Mouse (Mus musculus) ES-Bruce4 (cell line): ENCODE measurements around the gene Wdr20rt. TPM values are rescaled to one million over a fixed set of nuclear protein-coding genes. Genes with fewer than 3 reads are reported as not detected.
A peak's percentile ranks its signal among the peaks of the same experiment; 100 is the strongest.

Source experiments
- H3K27ac ChIP-seq: 2 replicates; pipeline ENCODE4 v1.5.1; 2012; ENCODE audit warnings: low read length, inconsistent platforms; ENCODE audit not compliant: insufficient read depth
- H3K27me3 ChIP-seq: 2 replicates; pipeline ENCODE4 v1.6.1; 2012; ENCODE audit warnings: mild to moderate bottlenecking, low read length, inconsistent platforms; ENCODE audit not compliant: control insufficient read depth, poor library complexity, insufficient read depth, severe bottlenecking
- H3K36me3 ChIP-seq: 2 replicates; pipeline ENCODE4 v1.6.1; 2012; ENCODE audit warnings: inconsistent platforms, mild to moderate bottlenecking, low read length, moderate library complexity; ENCODE audit not compliant: control insufficient read depth, poor library complexity, insufficient read depth, severe bottlenecking
- H3K4me1 ChIP-seq: one replicate; pipeline ENCODE4 v1.8.1; 2011; ENCODE audit warnings: low read length; ENCODE audit not compliant: control insufficient read depth, insufficient read depth
- H3K4me3 ChIP-seq: 2 replicates; pipeline ENCODE4 v1.5.1; 2011; ENCODE audit warnings: low read depth, mild to moderate bottlenecking, low read length
- H3K9ac ChIP-seq: 2 replicates; pipeline ENCODE4 v1.6.1; 2012; ENCODE audit warnings: low read depth, mild to moderate bottlenecking, inconsistent platforms; ENCODE audit not compliant: poor library complexity, severe bottlenecking
- H3K9me3 ChIP-seq: replicated peaks from 2 replicates; pipeline ENCODE4 v1.6.1; 2012; ENCODE audit warnings: mild to moderate bottlenecking, low read length, inconsistent platforms; ENCODE audit not compliant: control insufficient read depth, poor library complexity, insufficient read depth, severe bottlenecking
- CTCF ChIP-seq: IDR thresholded peaks from one replicate; pipeline ENCODE4 v1.8.1; 2011; ENCODE audit warnings: low read depth, low read length
- EP300 ChIP-seq: IDR thresholded peaks from 2 replicates; pipeline ENCODE4 v1.6.1; 2011; ENCODE audit warnings: low read depth, low read length; ENCODE audit not compliant: insufficient read depth
- POLR2A ChIP-seq: IDR thresholded peaks from one replicate; pipeline ENCODE4 v1.8.1; 2011; ENCODE audit warnings: low read length; ENCODE audit not compliant: insufficient read depth
- polyA plus RNA-seq: library from polyadenylated mRNA; stranded (reverse); fragments of >200 nt; gene quantifications from 2 replicates; pipeline ENCODE4 v1.2.4, GENCODE M21; 2011; ENCODE audit warnings: low read depth; ENCODE audit not compliant: missing spikeins, insufficient read depth, insufficient read length

Wdr20rt gene
- polyA plus RNA-seq, result 0.30 TPM in 1 of 2 replicates, not detected in the other

GRCm38 (mm10) chr12:65225467-65225945 lies at the start of gene Wdr20rt:
TSS of gene Wdr20rt (plus strand) at chr12:65225517.
- H3K36me3 ChIP-seq, result no peaks in the 10 kb centered on the region
- H3K4me3 ChIP-seq, result peak within 1 kb of the TSS; percentile 25
- no peak within 1 kb of the TSS for H3K27ac ChIP-seq
- TF ChIP-seq EP300 (no peak), POLR2A (no peak), CTCF (no peak)
- no peak within 1 kb of the TSS for H3K9ac ChIP-seq
- no peaks in the 10 kb centered on the region for H3K27me3 ChIP-seq
- no peaks in the 10 kb centered on the region for H3K4me1 ChIP-seq
- no peaks in the 10 kb centered on the region for H3K9me3 ChIP-seq

DNA sequence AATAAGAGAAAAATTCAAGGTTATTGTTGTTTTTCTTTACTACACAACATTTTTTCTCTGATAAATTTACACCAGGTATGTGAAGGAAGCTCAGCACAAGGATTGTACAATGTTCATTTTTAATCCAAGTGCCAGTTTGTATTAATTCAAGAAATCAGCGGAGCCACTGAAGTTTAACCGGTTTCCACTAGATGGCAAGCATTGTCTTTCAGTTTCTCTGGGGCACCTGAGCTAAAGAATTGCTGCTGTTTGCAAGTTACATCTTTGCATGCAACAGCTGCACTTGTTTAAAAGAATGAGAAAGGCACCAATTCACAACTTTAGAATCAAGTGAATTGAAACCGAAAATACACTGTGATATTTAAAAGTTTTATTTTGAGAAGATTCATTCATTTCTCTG lies 38.0 kb upstream of the Wdr20rt start:
- Histone ChIP-seq H3K9me3 (peaks cover 5% of the 10 kb centered on the region; the same call in 1 of the 2 replicates), H3K4me1 (no peaks in the 10 kb centered on the region), H3K9ac (no peak overlapping the region), H3K27me3 (no peaks in the 10 kb centered on the region), H3K4me3 (no peak overlapping the region), H3K27ac (no peak overlapping the region), H3K36me3 (no peaks in the 10 kb centered on the region)
- TF ChIP-seq EP300 (no peak), CTCF (no peak), POLR2A (no peak)

- Histone ChIP-seq H3K27ac (no peak overlapping the region), H3K27me3 (no peaks in the 10 kb centered on the region), H3K9me3 (no peaks in the 10 kb centered on the region), H3K4me3 (no peak overlapping the region), H3K9ac (no peak overlapping the region), H3K36me3 (no peaks in the 10 kb centered on the region), H3K4me1 (no peaks in the 10 kb centered on the region)
- TF ChIP-seq EP300 (no peak), CTCF (no peak), POLR2A (no peak)
Measured at GRCm38 (mm10) chr12:65189213-65189612, 36.1 kb upstream of the Wdr20rt start.

GRCm38 (mm10) chr12:65194003-65194530 lies 31.2 kb upstream of the Wdr20rt start:
- H3K27me3 ChIP-seq, result no peaks in the 10 kb centered on the region
- no peaks in the 10 kb centered on the region for H3K4me1 ChIP-seq
- H3K4me3 ChIP-seq, result no peak overlapping the region
- no peaks in the 10 kb centered on the region for H3K36me3 ChIP-seq
- TF ChIP-seq EP300 (no peak), POLR2A (no peak), CTCF (no peak)
- no peaks in the 10 kb centered on the region for H3K9me3 ChIP-seq
- no peak overlapping the region for H3K27ac ChIP-seq
- no peak overlapping the region for H3K9ac ChIP-seq

GRCm38 (mm10) chr12:65201812-65202211 lies 23.5 kb upstream of the Wdr20rt start:
- H3K36me3 ChIP-seq, result no peaks in the 10 kb centered on the region
- H3K9ac ChIP-seq, result no peak overlapping the region
- H3K9me3 ChIP-seq, result 0 out of 2 replicates have a peak, but pooled peaks cover 5% of the 10 kb centered on the region
- H3K27ac ChIP-seq, result no peak overlapping the region
- H3K27me3 ChIP-seq, result no peaks in the 10 kb centered on the region
- no peak overlapping the region for H3K4me3 ChIP-seq
- TF ChIP-seq EP300 (no peak), CTCF (no peak), POLR2A (no peak)
- peaks cover 2% of the 10 kb centered on the region for H3K4me1 ChIP-seq

GRCm38 (mm10) chr12:65206431-65206830 lies 18.9 kb upstream of the Wdr20rt start:
- Histone ChIP-seq H3K4me1 (peaks cover 2% of the 10 kb centered on the region), H3K9me3 (peaks cover 4% of the 10 kb centered on the region), H3K27me3 (no peaks in the 10 kb centered on the region), H3K36me3 (no peaks in the 10 kb centered on the region), H3K9ac (no peak overlapping the region), H3K27ac (peak overlapping the region; percentile 72; the same call in 1 of the 2 replicates), H3K4me3 (no peak overlapping the region)
- TF ChIP-seq CTCF, result no peak
- no peak for TF ChIP-seq EP300
- no peak for TF ChIP-seq POLR2A
